Mouse (Mus musculus) heart, postnatal 4 days (tissue): ENCODE measurements at regions not wholly inside any gene's neighbourhood (a gene's known extent, or its start where the extent isn't known, plus 50 kb on each side); places are given as distances from the start of the nearest gene placed in this dataset.

Experiments used
- DNase-seq: peaks from one replicate; pipeline ENCODE4 v3.0.0; 2021

- no peak for DNase-seq
These were observed 232.4 kb upstream of the Kcnd2 start for GRCm38 (mm10) chr6:20982931-20983330.

DNA sequence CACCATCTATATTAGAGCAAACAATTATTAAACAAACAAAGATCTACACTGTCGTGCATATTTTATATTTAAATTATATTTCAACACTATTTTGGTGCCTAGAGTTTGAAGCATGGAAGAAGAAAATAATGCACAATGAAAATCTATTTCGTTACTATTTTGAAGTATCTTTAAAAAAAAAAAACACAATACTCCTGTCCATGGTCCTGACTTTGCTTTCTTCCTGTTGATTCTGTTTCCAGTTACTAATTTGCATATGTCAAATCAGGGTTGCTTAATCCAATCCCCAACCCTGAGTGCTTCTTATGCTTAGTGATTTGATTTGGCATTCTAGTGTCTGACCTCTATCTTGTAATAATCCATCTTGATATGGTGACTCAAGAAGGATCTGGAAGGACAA lies 210.2 kb upstream of the Kcnd2 start:
- no peak for DNase-seq

DNA sequence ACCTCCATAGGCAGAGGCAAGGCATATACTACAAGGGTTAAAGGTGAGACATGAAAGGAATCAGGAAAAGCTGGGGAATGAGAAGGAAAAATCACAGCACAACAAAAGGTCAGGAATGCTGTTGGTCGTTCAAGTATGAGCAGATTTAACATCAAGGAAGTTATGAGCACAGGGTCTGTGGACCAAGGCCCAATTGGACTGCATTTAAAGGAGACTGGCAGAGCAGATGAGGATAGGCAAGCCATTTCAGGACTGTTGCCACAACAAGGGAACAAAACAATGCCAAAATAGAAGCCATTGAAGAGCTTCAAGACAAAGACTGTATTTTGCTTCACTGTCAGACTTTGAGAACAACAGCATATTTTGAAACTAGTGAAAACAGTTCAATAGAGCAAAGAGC lies 167.4 kb upstream of the Kcnd2 start:
- peak; percentile 7 for DNase-seq

DNA sequence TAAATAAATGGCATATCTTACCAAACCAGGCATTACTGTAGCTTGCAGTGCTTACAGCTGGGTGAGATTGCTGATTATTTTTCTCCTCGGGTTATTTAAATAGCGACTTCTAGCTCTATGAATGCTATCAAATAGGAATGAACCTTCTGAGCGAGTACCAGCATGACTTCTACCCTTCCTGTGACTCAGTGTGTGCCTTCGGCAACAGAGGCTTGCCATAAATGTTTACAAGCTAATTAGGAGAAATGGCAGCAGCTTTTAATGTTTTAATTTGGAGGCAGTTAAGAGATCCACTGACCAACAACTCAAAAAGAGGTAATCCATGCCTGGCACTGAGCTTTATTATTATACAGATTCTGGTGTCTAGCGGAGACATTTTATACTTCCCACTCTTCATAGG lies 122.3 kb upstream of the Kcnd2 start:
- DNase-seq, result no peak

DNA sequence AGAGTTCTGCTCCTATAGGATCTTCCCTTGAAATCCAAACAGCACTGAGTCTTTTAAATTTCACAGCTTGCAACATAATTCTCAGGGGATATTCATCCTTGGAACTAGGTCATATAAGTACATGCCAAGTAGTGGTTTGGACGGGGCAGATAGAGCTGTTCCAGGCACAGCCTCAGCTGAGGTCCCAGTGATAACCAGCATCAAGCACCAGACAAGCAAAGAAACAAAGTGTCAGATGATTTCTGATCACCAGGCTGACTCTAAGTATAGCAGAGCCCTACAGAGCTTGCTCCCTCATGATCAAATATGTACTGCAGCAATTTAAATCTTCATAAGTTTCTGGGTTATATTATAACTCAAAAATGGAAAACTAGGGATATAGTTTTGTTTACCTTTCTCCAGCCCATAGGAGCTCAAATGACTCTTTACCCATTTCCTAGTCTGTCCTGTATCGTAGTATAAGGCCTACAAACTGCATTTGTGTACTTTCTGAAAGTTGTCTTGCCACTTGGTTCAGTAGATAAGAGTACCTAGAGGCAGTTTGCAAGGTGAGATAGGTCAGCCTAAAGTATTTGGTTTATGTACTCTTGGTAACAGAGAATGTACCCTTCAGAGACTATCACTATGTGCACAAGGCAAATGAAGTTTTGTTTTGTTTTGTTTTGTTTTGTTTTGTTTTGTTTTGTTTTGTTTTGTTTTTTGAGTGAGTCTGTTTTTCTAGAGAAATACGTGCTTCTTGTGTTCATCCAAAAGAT lies 103.9 kb upstream of the Kcnd2 start:
- peak; percentile 22 for DNase-seq

- DNase-seq, result no peak
These were observed 93.2 kb upstream of the Kcnd2 start for GRCm38 (mm10) chr6:21122119-21122518.

- DNase-seq, result no peak
These were observed 92.5 kb upstream of the Kcnd2 start for GRCm38 (mm10) chr6:21122852-21123251.
